Mouse (Mus musculus) left cerebral cortex, postnatal 25 days (tissue): Measurements from ENCODE around the gene Sfxn5. TPM values are rescaled to one million over a fixed set of nuclear protein-coding genes. Genes with fewer than 3 reads are reported as not detected.
A peak's percentile ranks its signal among the peaks of the same experiment; 100 is the strongest.

Experiments
- DNase-seq, 2 experiments: peaks; one replicate each; pipeline ENCODE4 v3.0.0; 2022; ENCODE audit warnings: low spot score in 2 of 2, mixed read lengths in 1 of 2
- intact Hi-C: fragments of 180-260 bp; cut with DNase I; formaldehyde crosslinking; loops from one replicate; pipeline ENCODE4 v1.15.1; 2025
- total RNA-seq, 2 experiments: library from RNA; stranded (reverse); gene quantifications; 2 replicates each; pipeline ENCODE4 v1.2.3; 2021

The Sfxn5 gene
- total RNA-seq, 2 experiments from 2014 or later = 165 TPM

- intact Hi-C loops = no loop called here
- DNase-seq = peak in 1 of 2 experiments; percentile 56
Observed at GRCm38 (mm10) chr6:85253275-85253674, 79.9 kb downstream of the Sfxn5 start.

- intact Hi-C loops = no loop called here
- DNase-seq = no peak
Observed at GRCm38 (mm10) chr6:85252251-85253058, 80.8 kb downstream of the Sfxn5 start.

GRCm38 (mm10) chr6:85250811-85251241 is 82.4 kb downstream of the Sfxn5 start:
- intact Hi-C loops = no loop called here
- no peak for DNase-seq

- intact Hi-C loops = no loop called here
- no peak for DNase-seq
Observed at GRCm38 (mm10) chr6:85249821-85250220, 83.4 kb downstream of the Sfxn5 start.

- peak; percentile 48 to 57 for DNase-seq
- intact Hi-C loops = loop anchor here (5.0 kb wide), 3 partner anchors 77 to 158 kb away; partner anchors contain the start of gene Sfxn5
Observed at GRCm38 (mm10) chr6:85239044-85239489, 94.2 kb downstream of the Sfxn5 start.

GRCm38 (mm10) chr6:85237595-85238337 is 95.5 kb downstream of the Sfxn5 start:
- peak; percentile 50 to 60 for DNase-seq
- intact Hi-C loops = loop anchor here (5.0 kb wide), 3 partner anchors 75 to 160 kb away; partner anchors contain the start of gene Sfxn5

- peak; percentile 49 to 71 for DNase-seq
- intact Hi-C loops = loop anchor here (5.0 kb wide), 3 partner anchors 75 to 160 kb away; partner anchors contain the start of gene Sfxn5
Observed at GRCm38 (mm10) chr6:85237001-85237400, 96.2 kb downstream of the Sfxn5 start.

- DNase-seq = no peak
- intact Hi-C loops = loop anchor here (5.0 kb wide), 3 partner anchors 72 to 163 kb away; partner anchors contain the start of gene Sfxn5
Observed at GRCm38 (mm10) chr6:85234796-85235195, 98.4 kb downstream of the Sfxn5 start.

- intact Hi-C loops = no loop called here
Observed at GRCm38 (mm10) chr6:85232836-85233623, 100.2 kb downstream of the Sfxn5 start.

GRCm38 (mm10) chr6:85232045-85232444 is 101.2 kb downstream of the Sfxn5 start:
- no peak for DNase-seq

More at GRCm38 (mm10) chr6:85232836-85233623, 100.2 kb downstream of the Sfxn5 start:
- DNase-seq = no peak

GRCm38 (mm10) chr6:85231469-85231868 is 101.8 kb downstream of the Sfxn5 start:
- intact Hi-C loops = no loop called here
- peak in 1 of 2 experiments; percentile 73 for DNase-seq

More at GRCm38 (mm10) chr6:85232045-85232444, 101.2 kb downstream of the Sfxn5 start:
- intact Hi-C loops = no loop called here

GRCm38 (mm10) chr6:85230762-85231161 is 102.5 kb downstream of the Sfxn5 start:
- intact Hi-C loops = no loop called here
- DNase-seq = no peak

GRCm38 (mm10) chr6:85227520-85227919 is 105.7 kb downstream of the Sfxn5 start:
- intact Hi-C loops = no loop called here
- no peak for DNase-seq

- DNase-seq = no peak
- intact Hi-C loops = no loop called here
Observed at GRCm38 (mm10) chr6:85226570-85226969, 106.7 kb downstream of the Sfxn5 start.

- no peak for DNase-seq
- intact Hi-C loops = no loop called here
Observed at GRCm38 (mm10) chr6:85224442-85224891, 108.8 kb downstream of the Sfxn5 start.

- no peak for DNase-seq
- intact Hi-C loops = no loop called here
Observed at GRCm38 (mm10) chr6:85223498-85224150, 109.6 kb downstream of the Sfxn5 start.

- intact Hi-C loops = no loop called here
- DNase-seq = no peak
Observed at GRCm38 (mm10) chr6:85222551-85222950, 110.7 kb downstream of the Sfxn5 start.

- no peak for DNase-seq
- intact Hi-C loops = no loop called here
Observed at GRCm38 (mm10) chr6:85220917-85221316, 112.3 kb downstream of the Sfxn5 start.

GRCm38 (mm10) chr6:85219706-85220105 is 113.5 kb downstream of the Sfxn5 start:
- peak in 1 of 2 experiments; percentile 72 for DNase-seq
- intact Hi-C loops = loop anchor here (2.0 kb wide), 1 partner anchor 33 kb away; the partner anchor contains the start of gene Emx1
